Mouse (Mus musculus) midbrain, postnatal 0 days (tissue): ENCODE measurements around the gene Nudt16l1. TPM values are rescaled to one million over a fixed set of nuclear protein-coding genes. Genes with fewer than 3 reads are reported as not detected.

Experiments
- ATAC-seq: fragments of 200-750 bp; cut with Nextera tagmentation; 2 replicates; pipeline ENCODE4 v1.8.0; 2017; ENCODE audit warnings: moderate number of reproducible peaks, mild to moderate bottlenecking, moderate TSS enrichment, moderate library complexity; ENCODE audit not compliant: low FRiP score
- DNase-seq: peaks from one replicate; pipeline ENCODE4 v3.0.0-alpha.2; 2015; ENCODE audit warnings: low spot score
- H3K27ac ChIP-seq: fragments of 300-500 bp; sonication (generic); 2 replicates; pipeline ENCODE4 v1.5.1; 2014; ENCODE audit warnings: low read depth, mild to moderate bottlenecking, low read length, mixed read lengths
- H3K27me3 ChIP-seq: fragments of 300-500 bp; sonication (generic); 2 replicates; pipeline ENCODE4 v1.6.1; 2014; ENCODE audit warnings: low read length, control low read depth, mixed read lengths; ENCODE audit not compliant: insufficient read depth
- H3K36me3 ChIP-seq: fragments of 300-500 bp; sonication (generic); 2 replicates; pipeline ENCODE4 v1.6.1; 2014; ENCODE audit warnings: low read length, control low read depth, mixed read lengths; ENCODE audit not compliant: insufficient read depth
- H3K4me1 ChIP-seq: fragments of 300-500 bp; sonication (generic); 2 replicates; pipeline ENCODE4 v1.6.1; 2014; ENCODE audit warnings: mild to moderate bottlenecking, control low read depth, antibody characterized with exemption, low read length, mixed read lengths; ENCODE audit not compliant: insufficient read depth
- H3K4me2 ChIP-seq: fragments of 300-500 bp; sonication (generic); 2 replicates; pipeline ENCODE4 v1.6.1; 2014; ENCODE audit warnings: low read depth, mild to moderate bottlenecking, low read length, mixed read lengths; ENCODE audit not compliant: poor library complexity, severe bottlenecking
- H3K4me3 ChIP-seq: fragments of 300-500 bp; sonication (generic); 2 replicates; pipeline ENCODE4 v1.5.1; 2014; ENCODE audit warnings: low read depth, mild to moderate bottlenecking, low read length, moderate library complexity
- H3K9ac ChIP-seq: fragments of 300-500 bp; sonication (generic); replicated peaks from 2 replicates; pipeline ENCODE4 v1.6.1; 2014; ENCODE audit warnings: mild to moderate bottlenecking, low read length, moderate library complexity, mixed read lengths; ENCODE audit not compliant: poor library complexity, severe bottlenecking
- H3K9me3 ChIP-seq: fragments of 300-500 bp; sonication (generic); 2 replicates; pipeline ENCODE4 v1.6.1; 2016; ENCODE audit warnings: low read length, control low read depth
- CTCF ChIP-seq: IDR thresholded peaks from 2 replicates; pipeline ENCODE4 v1.5.1; 2016; ENCODE audit warnings: antibody characterized with exemption, mild to moderate bottlenecking
- WGBS: fragments of 180-500 bp; shearing (Covaris S2); extraction: QIAGEN DNeasy Blood & Tissue Kit; methylation state at CpG from one replicate; pipeline ENCODE4 v1.1.7; 2014; 5-methylcytosine and 5-hydroxymethylcytosine counted together
- polyA plus RNA-seq: library from polyadenylated mRNA; unstranded; fragments of >200 nt; fragmentation: Nextera tagmentation; extraction: Ambion mirVana; gene quantifications from 2 replicates; pipeline ENCODE4 v1.2.1, GENCODE M21; 2015
- total RNA-seq: library from RNA; depleted of rRNA; stranded (reverse); fragments of >200 nt; gene quantifications from 2 replicates; pipeline ENCODE4 v1.2.3, GENCODE M21; 2014

The Nudt16l1 gene
- total and polyA plus RNA-seq, 2 experiments from 2014 or later: 46.7 to 103 TPM

DNA sequence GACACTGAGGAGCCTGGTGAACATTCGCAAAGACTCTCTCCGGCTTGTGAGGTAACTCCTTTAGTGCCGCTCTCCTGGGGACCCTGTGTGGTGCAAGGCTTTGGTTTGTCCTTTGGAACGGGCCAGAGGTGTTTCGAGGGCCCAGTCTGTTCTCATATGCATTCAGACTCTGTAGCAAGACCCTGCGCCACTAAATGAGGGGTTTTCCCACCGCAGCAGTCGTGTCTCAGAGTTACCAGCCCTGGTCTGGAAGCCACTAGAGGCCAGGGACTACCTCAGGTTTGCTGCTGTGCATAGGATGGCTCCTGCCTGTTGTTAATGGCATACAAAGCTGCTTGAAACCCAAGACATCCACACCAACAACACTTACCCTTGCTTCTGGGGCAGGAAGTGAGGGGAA lies 27.8 kb upstream of the Nudt16l1 start:
- H3K27me3 ChIP-seq: no peaks in the 10 kb centered on the region
- no peaks in the 10 kb centered on the region for H3K9me3 ChIP-seq
- 93% methylated on average over 8 of the region's 8 CpGs for WGBS
- H3K36me3 ChIP-seq: peaks cover 55% of the 10 kb centered on the region
- DNase-seq (no peak), ATAC-seq (no peak)
- no peaks in the 10 kb centered on the region for H3K4me1 ChIP-seq
- H3K27ac ChIP-seq: no peak overlapping the region
- H3K4me2 ChIP-seq: no peak overlapping the region
- H3K9ac ChIP-seq: no peak overlapping the region
- no peak for TF ChIP-seq CTCF
- no peak overlapping the region for H3K4me3 ChIP-seq

DNA sequence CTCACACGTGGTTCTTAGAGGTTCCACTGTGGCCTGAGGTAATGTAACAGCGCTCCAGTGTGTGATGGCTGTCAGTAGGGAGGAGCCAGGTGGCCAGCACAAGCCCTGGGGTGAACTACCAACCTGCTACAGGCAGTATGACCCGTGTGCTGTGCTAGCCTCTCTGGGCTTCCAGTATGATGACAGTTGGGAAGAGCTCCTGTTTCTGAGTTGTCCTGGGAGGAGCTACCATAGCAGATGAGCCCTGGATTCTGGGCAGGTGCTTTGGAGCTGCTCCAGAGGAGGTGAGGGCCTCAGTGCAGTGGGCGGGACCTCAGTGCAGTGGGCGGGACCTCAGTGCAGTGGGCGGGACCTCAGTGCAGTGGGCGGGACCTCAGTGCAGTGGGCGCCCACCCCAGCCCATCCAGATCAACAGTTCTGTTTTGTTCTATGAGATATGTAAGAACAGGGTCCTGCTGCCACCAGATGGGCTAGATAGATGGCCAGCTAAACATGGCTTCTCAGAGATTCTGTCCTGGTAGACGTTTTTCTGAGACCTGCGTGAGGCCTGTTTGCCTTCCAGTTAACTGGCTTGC lies 26.4 kb upstream of the Nudt16l1 start:
- peaks cover 65% of the 10 kb centered on the region for H3K36me3 ChIP-seq
- WGBS: 82% methylated on average over 10 of the region's 10 CpGs

DNA sequence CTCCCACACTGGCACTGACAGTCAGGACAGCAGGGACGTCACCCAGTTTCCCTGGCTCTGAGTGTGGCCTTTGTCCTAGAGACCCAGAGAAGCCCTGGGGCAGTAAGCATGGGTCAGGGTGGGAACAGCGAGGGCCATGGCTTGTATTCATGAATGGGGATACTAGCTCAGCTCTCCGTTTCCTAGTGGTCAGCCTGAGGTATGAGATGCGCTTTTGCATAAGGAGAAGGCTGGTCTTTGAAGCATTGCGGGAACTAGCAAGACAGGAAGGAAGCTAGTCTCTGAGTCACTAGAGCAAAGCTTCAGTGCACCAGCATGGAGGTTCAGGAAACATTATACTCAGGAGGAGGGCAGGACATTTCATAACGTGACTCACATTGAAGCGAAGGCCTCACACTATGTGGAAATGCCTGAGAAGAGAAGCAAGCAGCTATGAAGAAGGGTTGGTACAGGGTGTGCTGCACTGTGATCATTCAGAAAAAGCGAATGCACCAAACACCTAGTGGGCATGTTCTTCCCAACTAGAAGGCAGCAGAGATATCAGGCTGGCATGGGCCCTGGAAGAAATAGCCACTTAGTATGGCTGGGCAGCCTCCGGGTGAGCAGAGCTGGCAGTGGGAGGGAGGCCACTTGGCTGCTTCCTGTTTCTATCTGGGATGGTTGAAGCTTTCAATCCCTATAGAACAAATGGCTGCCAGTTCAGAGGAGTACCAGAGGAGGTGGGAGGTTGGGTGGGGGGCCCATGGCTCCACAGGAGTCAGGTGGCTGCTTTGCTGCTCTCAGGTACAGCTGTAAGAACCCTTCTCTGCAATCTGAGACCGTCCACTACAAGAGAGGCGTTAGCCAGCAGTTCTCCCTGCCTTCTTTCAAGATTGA lies 25.4 kb upstream of the Nudt16l1 start:
- Histone ChIP-seq H3K36me3 (peaks cover 60% of the 10 kb centered on the region), H3K27ac (peak overlapping the region; percentile 52), H3K4me2 (no peak overlapping the region), H3K4me1 (no peaks in the 10 kb centered on the region), H3K9ac (no peak overlapping the region), H3K4me3 (no peak overlapping the region), H3K9me3 (no peaks in the 10 kb centered on the region), H3K27me3 (no peaks in the 10 kb centered on the region)
- WGBS: 71% methylated on average over 11 of the region's 11 CpGs
- TF ChIP-seq CTCF: 0 out of 2 replicates have a peak, but pooled peaks have one; percentile 6
- DNase-seq (no peak), ATAC-seq (peak; percentile 4; the same call in 1 of the 2 replicates)

More for the DNA sequence above, 26.4 kb upstream of the Nudt16l1 start:
- Histone ChIP-seq H3K4me3 (no peak overlapping the region), H3K9me3 (no peaks in the 10 kb centered on the region), H3K4me1 (no peaks in the 10 kb centered on the region), H3K4me2 (no peak overlapping the region), H3K27me3 (no peaks in the 10 kb centered on the region), H3K9ac (no peak overlapping the region), H3K27ac (no peak overlapping the region)
- TF ChIP-seq CTCF: no peak
- no peak for DNase-seq
- ATAC-seq: no peak

DNA sequence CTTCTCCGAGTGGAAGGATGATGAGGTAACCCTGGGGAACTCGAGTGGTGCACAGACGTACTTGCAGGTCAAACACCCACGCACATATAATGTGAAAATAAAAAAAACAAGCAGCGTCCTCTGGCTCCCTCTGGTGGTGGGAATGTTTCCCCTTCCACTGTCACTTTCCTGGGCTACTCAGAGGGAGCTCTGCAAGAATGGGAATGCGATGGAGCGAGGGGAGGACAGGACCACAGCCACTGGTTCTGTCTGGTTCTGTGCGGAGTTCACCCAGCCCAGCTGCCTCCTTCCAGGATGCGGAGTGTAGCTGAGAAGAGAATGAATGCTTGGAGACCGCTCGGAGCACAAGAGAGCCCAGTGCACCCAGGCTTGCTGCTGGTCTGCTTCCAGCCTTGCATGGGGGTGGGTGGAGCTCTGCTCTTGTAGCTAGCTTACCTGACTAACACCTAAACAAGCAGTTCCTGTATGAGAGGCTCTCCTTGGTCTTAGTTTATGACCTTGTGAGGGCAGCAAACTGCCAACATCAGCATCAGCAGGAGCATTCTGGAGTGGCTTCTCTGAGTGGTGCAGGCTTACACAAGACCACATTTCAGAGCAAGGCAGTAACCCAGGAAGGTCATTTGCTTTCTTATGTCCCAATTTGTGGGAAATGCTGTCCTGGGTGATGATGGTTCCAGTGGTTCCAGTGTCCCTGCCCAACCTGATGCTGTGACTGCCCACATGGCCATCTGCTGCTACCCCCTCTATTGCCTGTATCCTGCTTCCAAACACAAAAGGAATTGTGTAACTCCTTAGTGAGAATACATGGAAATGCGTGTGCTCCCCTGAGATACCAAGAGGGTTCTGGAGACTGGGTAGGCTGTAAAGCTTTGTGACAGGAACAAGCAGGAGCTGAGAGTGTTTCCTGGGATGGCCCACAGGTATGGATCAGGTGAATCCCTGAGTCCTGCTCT lies 24.5 kb upstream of the Nudt16l1 start:
- Histone ChIP-seq H3K9ac (no peak overlapping the region), H3K36me3 (peaks cover 59% of the 10 kb centered on the region), H3K4me2 (no peak overlapping the region), H3K27ac (peak overlapping the region; percentile 52; the same call in 1 of the 2 replicates), H3K4me3 (no peak overlapping the region), H3K27me3 (no peaks in the 10 kb centered on the region), H3K4me1 (no peaks in the 10 kb centered on the region), H3K9me3 (no peaks in the 10 kb centered on the region)
- peak; percentile 95 for TF ChIP-seq CTCF
- peak; percentile 77 for DNase-seq
- peak; percentile 73 for ATAC-seq
- WGBS: 34% methylated on average over 12 of the region's 12 CpGs

DNA sequence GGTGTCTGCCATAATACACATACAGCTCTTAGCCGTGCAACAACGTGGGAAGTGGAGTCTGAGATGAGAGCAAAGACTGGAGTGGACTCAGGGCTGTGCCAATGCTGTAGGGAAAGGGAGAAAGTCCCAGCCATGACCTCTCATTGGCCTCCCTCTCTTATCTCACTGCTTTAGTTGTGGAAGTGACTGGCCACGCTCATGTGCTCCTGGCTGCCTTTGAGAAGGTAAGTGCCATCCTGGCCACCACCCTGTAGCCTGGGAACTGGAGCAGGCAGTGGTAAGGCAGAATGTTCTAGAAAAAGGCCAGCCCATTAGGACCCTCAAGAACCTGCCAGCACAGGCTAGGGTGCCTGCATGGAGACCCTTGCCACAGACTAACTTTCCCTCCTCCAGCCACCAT lies 22.6 kb upstream of the Nudt16l1 start:
- Histone ChIP-seq H3K9me3 (no peaks in the 10 kb centered on the region), H3K4me1 (no peaks in the 10 kb centered on the region), H3K36me3 (peaks cover 66% of the 10 kb centered on the region), H3K27me3 (no peaks in the 10 kb centered on the region), H3K27ac (no peak overlapping the region), H3K4me2 (no peak overlapping the region), H3K4me3 (no peak overlapping the region), H3K9ac (no peak overlapping the region)
- 84% methylated on average over 3 of the region's 3 CpGs for WGBS
- DNase-seq (no peak), ATAC-seq (no peak)
- no peak for TF ChIP-seq CTCF
